8 mouse cellular contexts compared by ENCODE assay signal in genomic region chr2:153350552-153351181, GRCm38 (mm10). TPM values are rescaled to one million over a fixed set of nuclear protein-coding genes. Genes with fewer than 3 reads are reported as not detected.
DNase-seq lines count a peak whose midpoint lies in the region; ATAC-seq and TF ChIP-seq lines count a peak whose summit lies in the region.

No protein-coding gene starts in this region.

- no peak overlapping the region for H3K4me3 ChIP-seq in hindbrain, postnatal 0 days (ENCODE audit: low read length)
- H3K4me3 ChIP-seq in hindbrain, embryonic 13.5 days, result no peak overlapping the region
- H3K4me3 ChIP-seq in ES-Bruce4 (ENCODE audit: low read depth, low read length), result no peak overlapping the region
- H3K4me3 ChIP-seq in heart, embryonic 14.5 days (ENCODE audit: control insufficient read depth in 1 of 2, insufficient read depth in 1 of 2, low read depth in 1 of 2, low read length in 2 of 2), result peak overlapping the region in 1 of 2 experiments; percentile 13; a peak in 2 of 4 replicates
- H3K4me3 ChIP-seq in cerebellum, adult 2 months (replicated peaks; ENCODE audit: insufficient read depth, low read depth, low read length), result no peak overlapping the region
- no peak overlapping the region for H3K4me3 ChIP-seq in midbrain, embryonic 11.5 days (ENCODE audit: low read depth, low read length)

- H3K9me3 ChIP-seq in hindbrain, postnatal 0 days (ENCODE audit: low read length), result no peaks in the 10 kb centered on the region
- H3K9me3 ChIP-seq in hindbrain, embryonic 13.5 days, result no peaks in the 10 kb centered on the region
- no peaks in the 10 kb centered on the region for H3K9me3 ChIP-seq in ES-Bruce4 (replicated peaks; ENCODE audit: control insufficient read depth, insufficient read depth, low read length, poor library complexity, severe bottlenecking)
- H3K9me3 ChIP-seq in heart, embryonic 14.5 days (ENCODE audit: control insufficient read depth, low read length), result no peaks in the 10 kb centered on the region
- H3K9me3 ChIP-seq in midbrain, embryonic 11.5 days (ENCODE audit: control insufficient read depth, low read length), result no peaks in the 10 kb centered on the region

- no peak for ATAC-seq in hindbrain, postnatal 0 days
- no peak for ATAC-seq in hindbrain, embryonic 13.5 days (ENCODE audit: low FRiP score)
- no peak; the same call in 1 of the 2 replicates for ATAC-seq in heart, embryonic 14.5 days (ENCODE audit: insufficient number of reproducible peaks, insufficient read depth, low FRiP score, low read depth)
- ATAC-seq in megakaryocyte, adult 5-6 weeks (ENCODE audit: poor library complexity, severe bottlenecking), result peak; percentile 83
- no peak for ATAC-seq in midbrain, embryonic 11.5 days (ENCODE audit: low FRiP score)

- H3K27ac ChIP-seq in hindbrain, postnatal 0 days, result peak overlapping the region; percentile 27; the same call in 1 of the 2 replicates
- H3K27ac ChIP-seq in hindbrain, embryonic 13.5 days, result no peak overlapping the region
- H3K27ac ChIP-seq in ES-Bruce4 (ENCODE audit: insufficient read depth, low read length), result no peak overlapping the region; the same call in 1 of the 2 replicates
- H3K27ac ChIP-seq in heart, embryonic 14.5 days (replicated peaks in 1 of 2; ENCODE audit: control insufficient read depth in 1 of 2, insufficient read depth in 1 of 2, low read depth in 2 of 2, low read length in 2 of 2), result peak overlapping the region; percentile 79 to 84
- no peak overlapping the region for H3K27ac ChIP-seq in cerebellum, adult 2 months (ENCODE audit: insufficient read depth, low read length)
- H3K27ac ChIP-seq in midbrain, embryonic 11.5 days (ENCODE audit: low read depth, low read length), result no peak overlapping the region

- 37% methylated on average over 6 of the region's 6 CpGs for WGBS in hindbrain, postnatal 0 days
- 52% methylated on average over 6 of the region's 6 CpGs for WGBS in hindbrain, embryonic 13.5 days
- WGBS in heart, embryonic 14.5 days, result 5% methylated on average over 6 of the region's 6 CpGs
- 23% methylated on average over 6 of the region's 6 CpGs for WGBS in cerebellum, adult 2 months
- 68% methylated on average over 6 of the region's 6 CpGs for WGBS in midbrain, embryonic 11.5 days

- no peak for TF ChIP-seq EP300 in ES-Bruce4 (IDR thresholded peaks at IDR 0.05; ENCODE audit: insufficient read depth, low read depth, low read length)

- no peak overlapping the region for H3K9ac ChIP-seq in hindbrain, postnatal 0 days (replicated peaks; ENCODE audit: low read length)
- no peak overlapping the region for H3K9ac ChIP-seq in hindbrain, embryonic 13.5 days
- peak overlapping the region; percentile 48; the same call in 1 of the 2 replicates for H3K9ac ChIP-seq in ES-Bruce4 (ENCODE audit: low read depth, poor library complexity, severe bottlenecking)
- peak overlapping the region; percentile 52 for H3K9ac ChIP-seq in heart, embryonic 14.5 days (ENCODE audit: low read length)
- H3K9ac ChIP-seq in midbrain, embryonic 11.5 days (ENCODE audit: low read length), result no peak overlapping the region

- H3K4me2 ChIP-seq in hindbrain, postnatal 0 days (ENCODE audit: low read depth, low read length), result 0 out of 2 replicates have a peak overlapping the region, but pooled peaks have one; percentile 8
- no peak overlapping the region for H3K4me2 ChIP-seq in hindbrain, embryonic 13.5 days
- peak overlapping the region; percentile 58 for H3K4me2 ChIP-seq in heart, embryonic 14.5 days (ENCODE audit: low read length)
- H3K4me2 ChIP-seq in midbrain, embryonic 11.5 days, result no peak overlapping the region

- H3K27me3 ChIP-seq in hindbrain, postnatal 0 days (ENCODE audit: insufficient read depth, low read length), result no peaks in the 10 kb centered on the region
- H3K27me3 ChIP-seq in hindbrain, embryonic 13.5 days, result no peaks in the 10 kb centered on the region
- H3K27me3 ChIP-seq in ES-Bruce4 (ENCODE audit: control insufficient read depth, insufficient read depth, low read length, poor library complexity, severe bottlenecking), result no peaks in the 10 kb centered on the region
- no peaks in the 10 kb centered on the region for H3K27me3 ChIP-seq in heart, embryonic 14.5 days (ENCODE audit: control insufficient read depth, insufficient read depth, low read length)
- no peaks in the 10 kb centered on the region for H3K27me3 ChIP-seq in cerebellum, adult 2 months (ENCODE audit: control insufficient read depth, insufficient read depth, low read length)
- no peaks in the 10 kb centered on the region for H3K27me3 ChIP-seq in midbrain, embryonic 11.5 days (ENCODE audit: control insufficient read depth, insufficient read depth, low read length)

- no peak for TF ChIP-seq CTCF in hindbrain, postnatal 0 days (IDR thresholded peaks at IDR 0.05; ENCODE audit: low read depth)
- TF ChIP-seq CTCF in ES-Bruce4 (IDR thresholded peaks at IDR 0.05; ENCODE audit: low read depth, low read length), result no peak
- TF ChIP-seq CTCF in cerebellum, adult 2 months (IDR thresholded peaks at IDR 0.05; ENCODE audit: borderline replicate concordance, insufficient read depth, low read depth, low read length), result no peak

- H3K36me3 ChIP-seq in hindbrain, postnatal 0 days (ENCODE audit: insufficient read depth, low read length), result peaks cover 15% of the 10 kb centered on the region; the same call in 1 of the 2 replicates
- peaks cover 28% of the 10 kb centered on the region for H3K36me3 ChIP-seq in hindbrain, embryonic 13.5 days
- H3K36me3 ChIP-seq in ES-Bruce4 (ENCODE audit: control insufficient read depth, insufficient read depth, low read length, poor library complexity, severe bottlenecking), result peaks cover 45% of the 10 kb centered on the region
- peaks cover 35% of the 10 kb centered on the region for H3K36me3 ChIP-seq in heart, embryonic 14.5 days (ENCODE audit: control insufficient read depth, insufficient read depth, low read length)
- 0 out of 2 replicates have a peak, but pooled peaks cover 2% of the 10 kb centered on the region for H3K36me3 ChIP-seq in midbrain, embryonic 11.5 days (ENCODE audit: control insufficient read depth, insufficient read depth, low read length)

- intact Hi-C loops in left cerebral cortex, postnatal 36 days (cut with DNase I), result no loop called here

- no peak for DNase-seq in hindbrain, postnatal 0 days (ENCODE audit: low spot score)
- DNase-seq in left cerebral cortex, postnatal 36 days (ENCODE audit: low spot score in 2 of 2), result no peak
- DNase-seq in cerebellum, adult 2 months, result no peak
- DNase-seq in midbrain, embryonic 11.5 days (ENCODE audit: low spot score, missing footprints), result no peak

- TF ChIP-seq POLR2A in ES-Bruce4 (IDR thresholded peaks at IDR 0.05; ENCODE audit: insufficient read depth, low read length), result no peak
- no peak for TF ChIP-seq POLR2A in cerebellum, adult 2 months (IDR thresholded peaks at IDR 0.05; ENCODE audit: borderline replicate concordance, insufficient read depth, low read length)

- H3K4me1 ChIP-seq in hindbrain, postnatal 0 days (ENCODE audit: insufficient read depth, low read length), result peaks cover 6% of the 10 kb centered on the region; the same call in 1 of the 2 replicates
- peaks cover 41% of the 10 kb centered on the region for H3K4me1 ChIP-seq in hindbrain, embryonic 13.5 days (replicated peaks)
- peaks cover 2% of the 10 kb centered on the region for H3K4me1 ChIP-seq in ES-Bruce4 (ENCODE audit: control insufficient read depth, insufficient read depth, low read length)
- peaks cover 8 to 37% of the 10 kb centered on the region in 2 experiments; a peak in 3 of 4 replicates for H3K4me1 ChIP-seq in heart, embryonic 14.5 days (ENCODE audit: control insufficient read depth in 2 of 2, insufficient read depth in 2 of 2, low read length in 2 of 2)
- H3K4me1 ChIP-seq in cerebellum, adult 2 months (ENCODE audit: control insufficient read depth, insufficient read depth, low read length), result peaks cover 6% of the 10 kb centered on the region; the same call in 1 of the 2 replicates
- H3K4me1 ChIP-seq in midbrain, embryonic 11.5 days (ENCODE audit: control insufficient read depth, insufficient read depth, low read length), result peaks cover 21% of the 10 kb centered on the region

RNA-seq across cellular contexts. Expression of gene Asxl1, which starts 5.0 kb away (rescaled TPM):
- total RNA-seq in hindbrain, postnatal 0 days (2014; rRNA removed), result 26.7 and 27.1 TPM in 2 replicates
- polyA plus RNA-seq in hindbrain, postnatal 0 days (2015; fragmentation: Nextera tagmentation; extraction: Ambion mirVana), result 12.8 and 13.3 TPM in 2 replicates
- polyA plus RNA-seq in hindbrain, embryonic 13.5 days (2015; fragmentation: Nextera tagmentation; extraction: Ambion mirVana), result 10.2 and 10.4 TPM in 2 replicates
- polyA plus RNA-seq in ES-Bruce4 (2011; ENCODE audit: insufficient read depth, insufficient read length, low read depth, missing spikeins), result 55.7 and 63.3 TPM in 2 replicates
- 14.0 and 17.0 TPM in 2 replicates for polyA plus RNA-seq in heart, embryonic 14.5 days (2014; fragmentation: Nextera tagmentation; extraction: Ambion mirVana)
- total RNA-seq in megakaryocyte, adult 5-6 weeks (2015), result 29.3 and 40.6 TPM in 2 replicates
- 30.9 and 35.4 TPM in 2 replicates for total RNA-seq in megakaryocyte, adult 5-6 weeks (2017)
- total RNA-seq in left cerebral cortex, postnatal 36 days (2021), result 10 to 100 TPM; 34.3 to 36.7 TPM
- 20.5 and 21.8 TPM in 2 replicates for polyA plus RNA-seq in cerebellum, adult 2 months (2012; rRNA removed)
- polyA plus RNA-seq in midbrain, embryonic 11.5 days (2014; fragmentation: Nextera tagmentation; extraction: Ambion mirVana), result 19.6 TPM in 2 replicates

RNA-seq across cellular contexts. Expression of gene Kif3b, which starts 59.5 kb away (rescaled TPM):
- total RNA-seq in hindbrain, postnatal 0 days (2014; rRNA removed), result 38.1 and 42.3 TPM in 2 replicates
- 17.6 and 17.7 TPM in 2 replicates for polyA plus RNA-seq in hindbrain, postnatal 0 days (2015; fragmentation: Nextera tagmentation; extraction: Ambion mirVana)
- polyA plus RNA-seq in hindbrain, embryonic 13.5 days (2015; fragmentation: Nextera tagmentation; extraction: Ambion mirVana), result 16.2 and 16.9 TPM in 2 replicates
- 14.7 and 16.8 TPM in 2 replicates for polyA plus RNA-seq in ES-Bruce4 (2011; ENCODE audit: insufficient read depth, insufficient read length, low read depth, missing spikeins)
- 3.8 and 4.5 TPM in 2 replicates for polyA plus RNA-seq in heart, embryonic 14.5 days (2014; fragmentation: Nextera tagmentation; extraction: Ambion mirVana)
- 13.2 and 16.5 TPM in 2 replicates for total RNA-seq in megakaryocyte, adult 5-6 weeks (2015)
- total RNA-seq in megakaryocyte, adult 5-6 weeks (2017), result 23.5 and 30.2 TPM in 2 replicates
- 10 to 100 TPM; 56.4 to 58.6 TPM for total RNA-seq in left cerebral cortex, postnatal 36 days (2021)
- 26.0 and 27.1 TPM in 2 replicates for polyA plus RNA-seq in cerebellum, adult 2 months (2012; rRNA removed)
- polyA plus RNA-seq in midbrain, embryonic 11.5 days (2014; fragmentation: Nextera tagmentation; extraction: Ambion mirVana), result 7.5 and 9.4 TPM in 2 replicates

Comparison
In these comparisons a context has a peak if more than half of its experiments do, and no peak if none do; other contexts are left out.
1. H3K27ac ChIP-seq: peak in hindbrain, postnatal 0 days (single experiment) and heart, embryonic 14.5 days (2 of 2); none in hindbrain, embryonic 13.5 days (single experiment), ES-Bruce4 (single experiment), cerebellum, adult 2 months (single experiment) and midbrain, embryonic 11.5 days (single experiment).
2. H3K4me2 ChIP-seq: peak in hindbrain, postnatal 0 days (single experiment) and heart, embryonic 14.5 days (single experiment); none in hindbrain, embryonic 13.5 days (single experiment) and midbrain, embryonic 11.5 days (single experiment).
3. H3K9ac ChIP-seq: peak in ES-Bruce4 (single experiment) and heart, embryonic 14.5 days (single experiment); none in hindbrain, postnatal 0 days (single experiment), hindbrain, embryonic 13.5 days (single experiment) and midbrain, embryonic 11.5 days (single experiment).